Mouse (Mus musculus): ENCODE measurements at regions not wholly inside any gene's neighbourhood (a gene's known extent, or its start where the extent isn't known, plus 50 kb on each side); places are given as distances from the start of the nearest gene placed in this dataset.

DNA sequence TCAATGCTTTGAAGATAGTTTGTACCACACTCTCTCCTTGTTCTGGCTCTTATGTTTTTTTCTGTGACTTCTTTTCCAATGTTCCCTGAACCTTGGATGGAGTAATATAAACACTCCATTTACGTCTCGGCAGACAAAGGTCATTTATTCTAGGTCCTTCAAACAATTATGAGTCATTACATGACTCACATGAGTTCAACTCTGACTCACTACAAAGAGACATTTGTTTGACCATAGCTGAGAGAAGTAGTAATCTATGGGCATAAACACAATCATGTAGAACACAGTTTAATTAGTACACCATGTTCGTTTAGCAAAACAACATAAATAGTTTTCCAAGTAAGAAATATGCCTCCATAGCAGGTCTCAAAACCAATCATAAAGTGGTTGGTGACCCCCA is 59.6 kb upstream of the Hmgcll1 start:
- H3K4me3 ChIP-seq = no peak overlapping the region
- peaks cover 17% of the 10 kb centered on the region for H3K4me1 ChIP-seq (replicated peaks)
- no peak overlapping the region for H3K4me2 ChIP-seq
- H3K27ac ChIP-seq (ENCODE audit: poor library complexity, severe bottlenecking) = no peak overlapping the region
- no peaks in the 10 kb centered on the region for H3K9me3 ChIP-seq (replicated peaks)
- H3K9ac ChIP-seq = no peak overlapping the region
- H3K36me3 ChIP-seq = no peaks in the 10 kb centered on the region
- WGBS = 64% methylated on average over 3 of the region's 3 CpGs
- H3K27me3 ChIP-seq (replicated peaks) = peaks cover 6% of the 10 kb centered on the region; the same call in 1 of the 2 replicates
- ATAC-seq (ENCODE audit: insufficient number of reproducible peaks, low FRiP score) = no peak

GRCm38 (mm10) chr9:75956370-75956769 is 58.3 kb upstream of the Hmgcll1 start:
- Histone ChIP-seq H3K36me3 (no peaks in the 10 kb centered on the region), H3K4me1 (replicated peaks) (peaks cover 17% of the 10 kb centered on the region), H3K4me3 (no peak overlapping the region), H3K9ac (no peak overlapping the region), H3K27me3 (replicated peaks) (peaks cover 6% of the 10 kb centered on the region; the same call in 1 of the 2 replicates), H3K9me3 (replicated peaks) (no peaks in the 10 kb centered on the region), H3K27ac (ENCODE audit: poor library complexity, severe bottlenecking) (no peak overlapping the region), H3K4me2 (no peak overlapping the region)
- ATAC-seq (ENCODE audit: insufficient number of reproducible peaks, low FRiP score) = no peak

DNA sequence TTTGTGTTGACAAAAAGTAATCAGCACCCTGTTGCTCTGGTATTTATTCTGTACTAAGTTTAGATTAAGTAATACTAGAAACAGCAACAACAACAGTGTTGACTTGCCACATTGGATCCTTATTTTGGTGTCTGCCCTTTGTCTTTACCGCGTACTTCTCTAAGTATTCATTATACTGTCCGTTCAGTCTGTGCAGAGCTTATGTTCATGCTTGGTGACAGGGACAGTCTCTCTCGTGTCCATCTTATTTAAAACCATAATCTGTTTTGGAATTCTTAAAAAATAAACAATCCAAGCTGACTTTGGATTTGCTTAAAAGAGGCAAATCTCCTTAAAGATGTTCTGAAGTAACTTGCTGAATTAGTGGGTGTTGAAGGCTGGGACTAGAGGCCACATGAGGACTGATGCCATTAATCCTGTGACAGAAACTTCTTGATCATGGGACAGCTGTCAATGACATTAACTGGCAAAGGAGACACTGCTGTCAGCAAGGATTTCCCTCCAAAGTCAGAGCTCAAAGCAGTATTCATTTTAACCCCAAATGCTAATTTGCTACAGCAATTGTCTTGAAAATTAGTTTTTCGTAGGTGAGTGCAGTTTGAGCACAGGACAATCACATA is 55.8 kb upstream of the Hmgcll1 start:
- no peak for ATAC-seq (ENCODE audit: insufficient number of reproducible peaks, low FRiP score)
- WGBS = 65% methylated on average over 5 of the region's 5 CpGs
- H3K9me3 ChIP-seq (replicated peaks) = no peaks in the 10 kb centered on the region
- H3K4me3 ChIP-seq = no peak overlapping the region
- H3K4me2 ChIP-seq = no peak overlapping the region
- no peak overlapping the region for H3K27ac ChIP-seq (ENCODE audit: poor library complexity, severe bottlenecking)
- peaks cover 6% of the 10 kb centered on the region; the same call in 1 of the 2 replicates for H3K27me3 ChIP-seq (replicated peaks)
- H3K4me1 ChIP-seq (replicated peaks) = peaks cover 14% of the 10 kb centered on the region
- no peaks in the 10 kb centered on the region for H3K36me3 ChIP-seq
- H3K9ac ChIP-seq = no peak overlapping the region

- H3K4me2 ChIP-seq = 0 out of 2 replicates have a peak overlapping the region, but pooled peaks have one; percentile 8
- no peak overlapping the region for H3K27ac ChIP-seq (ENCODE audit: poor library complexity, severe bottlenecking)
- peak; percentile 33; the same call in 1 of the 2 replicates for ATAC-seq (ENCODE audit: insufficient number of reproducible peaks, low FRiP score)
These were observed 54.9 kb upstream of the Hmgcll1 start for GRCm38 (mm10) chr9:75959775-75960174.

GRCm38 (mm10) chr9:75960587-75961349 is 53.9 kb upstream of the Hmgcll1 start:
- no peak overlapping the region for H3K4me3 ChIP-seq
- H3K27ac ChIP-seq (ENCODE audit: poor library complexity, severe bottlenecking) = no peak overlapping the region
- peaks cover 14% of the 10 kb centered on the region for H3K4me1 ChIP-seq (replicated peaks)
- no peak for ATAC-seq (ENCODE audit: insufficient number of reproducible peaks, low FRiP score)
- no peak overlapping the region for H3K4me2 ChIP-seq
- WGBS = 66% methylated on average over 8 of the region's 8 CpGs
- no peaks in the 10 kb centered on the region for H3K36me3 ChIP-seq
- no peaks in the 10 kb centered on the region for H3K9me3 ChIP-seq (replicated peaks)
- H3K27me3 ChIP-seq (replicated peaks) = peaks cover 6% of the 10 kb centered on the region; the same call in 1 of the 2 replicates
- H3K9ac ChIP-seq = no peak overlapping the region

More at GRCm38 (mm10) chr9:75959775-75960174, 54.9 kb upstream of the Hmgcll1 start:
- no peak overlapping the region for H3K9ac ChIP-seq
- H3K9me3 ChIP-seq (replicated peaks) = no peaks in the 10 kb centered on the region
- WGBS = 14% methylated on average over 3 of the region's 3 CpGs
- no peaks in the 10 kb centered on the region for H3K36me3 ChIP-seq
- peaks cover 14% of the 10 kb centered on the region for H3K4me1 ChIP-seq (replicated peaks)
- H3K4me3 ChIP-seq = no peak overlapping the region
- H3K27me3 ChIP-seq (replicated peaks) = peaks cover 6% of the 10 kb centered on the region; the same call in 1 of the 2 replicates

Data from heart, embryonic 12.5 days (tissue).